Mouse (Mus musculus) liver, embryonic 12.5 days (tissue): ENCODE measurements at regions not wholly inside any gene's neighbourhood (a gene's known extent, or its start where the extent isn't known, plus 50 kb on each side); places are given as distances from the start of the nearest gene placed in this dataset.

Experiments used
- ATAC-seq: fragments of 200-750 bp; cut with Nextera tagmentation; 2 replicates; pipeline ENCODE4 v1.8.0; 2017; ENCODE audit warnings: moderate number of reproducible peaks, mild to moderate bottlenecking, moderate library complexity
- H3K27ac ChIP-seq: fragments of 300-500 bp; sonication (generic); 2 replicates; pipeline ENCODE4 v1.5.1; 2016; ENCODE audit warnings: mild to moderate bottlenecking
- H3K27me3 ChIP-seq: fragments of 300-500 bp; sonication (generic); replicated peaks from 2 replicates; pipeline ENCODE4 v1.6.1; 2016; ENCODE audit warnings: mild to moderate bottlenecking, moderate library complexity
- H3K36me3 ChIP-seq: fragments of 300-500 bp; sonication (generic); 2 replicates; pipeline ENCODE4 v1.6.1; 2016; ENCODE audit warnings: mild to moderate bottlenecking, moderate library complexity
- H3K4me1 ChIP-seq: fragments of 300-500 bp; sonication (generic); 2 replicates; pipeline ENCODE4 v1.6.1; 2016
- H3K4me2 ChIP-seq: fragments of 300-500 bp; sonication (generic); 2 replicates; pipeline ENCODE4 v1.6.1; 2016; ENCODE audit warnings: mild to moderate bottlenecking, moderate library complexity
- H3K4me3 ChIP-seq: fragments of 300-500 bp; sonication (generic); 2 replicates; pipeline ENCODE4 v1.5.1; 2016; ENCODE audit warnings: mild to moderate bottlenecking, moderate library complexity
- H3K9ac ChIP-seq: fragments of 300-500 bp; sonication (generic); 2 replicates; pipeline ENCODE4 v1.6.1; 2016; ENCODE audit warnings: mild to moderate bottlenecking, moderate library complexity
- H3K9me3 ChIP-seq: fragments of 300-500 bp; sonication (generic); replicated peaks from 2 replicates; pipeline ENCODE4 v1.6.1; 2016; ENCODE audit warnings: mild to moderate bottlenecking, moderate library complexity
- WGBS: fragments of 180-500 bp; shearing (Covaris S2); methylation state at CpG from one replicate; pipeline ENCODE4 v1.1.7; 2016; ENCODE audit not compliant: insufficient replicate concordance; 5-methylcytosine and 5-hydroxymethylcytosine counted together

GRCm38 (mm10) chr11:112175302-112175701 is 606.7 kb upstream of the Sox9 start:
- Histone ChIP-seq H3K27me3 (no peaks in the 10 kb centered on the region), H3K4me2 (no peak overlapping the region), H3K4me3 (no peak overlapping the region), H3K36me3 (no peaks in the 10 kb centered on the region), H3K9ac (no peak overlapping the region), H3K27ac (no peak overlapping the region), H3K4me1 (no peaks in the 10 kb centered on the region), H3K9me3 (0 out of 2 replicates have a peak, but pooled peaks cover 3% of the 10 kb centered on the region)
- WGBS: 75% methylated on average over 6 of the region's 6 CpGs
- ATAC-seq: no peak

GRCm38 (mm10) chr11:112180666-112181065 is 601.4 kb upstream of the Sox9 start:
- no peaks in the 10 kb centered on the region for H3K4me1 ChIP-seq
- no peak overlapping the region for H3K4me2 ChIP-seq
- 76% methylated on average over 10 of the region's 10 CpGs for WGBS
- H3K4me3 ChIP-seq: no peak overlapping the region
- H3K27me3 ChIP-seq: no peaks in the 10 kb centered on the region
- H3K27ac ChIP-seq: no peak overlapping the region
- H3K9ac ChIP-seq: no peak overlapping the region
- no peak for ATAC-seq
- no peaks in the 10 kb centered on the region for H3K9me3 ChIP-seq
- H3K36me3 ChIP-seq: no peaks in the 10 kb centered on the region

GRCm38 (mm10) chr11:112197620-112198268 is 584.3 kb upstream of the Sox9 start:
- 11% methylated on average over 18 of the region's 18 CpGs for WGBS
- Histone ChIP-seq H3K4me2 (no peak overlapping the region), H3K4me3 (no peak overlapping the region), H3K27me3 (no peaks in the 10 kb centered on the region; the same call in 1 of the 2 replicates), H3K9me3 (no peaks in the 10 kb centered on the region), H3K27ac (no peak overlapping the region), H3K36me3 (no peaks in the 10 kb centered on the region), H3K4me1 (no peaks in the 10 kb centered on the region), H3K9ac (no peak overlapping the region)
- ATAC-seq: no peak

GRCm38 (mm10) chr11:112204561-112204960 is 577.5 kb upstream of the Sox9 start:
- H3K9me3 ChIP-seq: no peaks in the 10 kb centered on the region
- H3K9ac ChIP-seq: no peak overlapping the region
- H3K27me3 ChIP-seq: no peaks in the 10 kb centered on the region
- H3K36me3 ChIP-seq: no peaks in the 10 kb centered on the region
- 48% methylated on average over 2 of the region's 2 CpGs for WGBS
- no peak overlapping the region for H3K4me3 ChIP-seq
- H3K4me1 ChIP-seq: no peaks in the 10 kb centered on the region
- no peak overlapping the region for H3K27ac ChIP-seq
- ATAC-seq: no peak
- no peak overlapping the region for H3K4me2 ChIP-seq

- H3K4me2 ChIP-seq: no peak overlapping the region
- no peak overlapping the region for H3K27ac ChIP-seq
- no peaks in the 10 kb centered on the region for H3K27me3 ChIP-seq
- WGBS: 27% methylated on average over 4 of the region's 4 CpGs
- ATAC-seq: no peak
- H3K4me1 ChIP-seq: no peaks in the 10 kb centered on the region
- no peaks in the 10 kb centered on the region for H3K36me3 ChIP-seq
- H3K4me3 ChIP-seq: no peak overlapping the region
- H3K9me3 ChIP-seq: no peaks in the 10 kb centered on the region
- H3K9ac ChIP-seq: no peak overlapping the region
Observed at GRCm38 (mm10) chr11:112209414-112209813, 572.6 kb upstream of the Sox9 start.

GRCm38 (mm10) chr11:112219046-112219720 is 562.8 kb upstream of the Sox9 start:
- H3K9me3 ChIP-seq: no peaks in the 10 kb centered on the region
- H3K4me3 ChIP-seq: no peak overlapping the region
- no peaks in the 10 kb centered on the region for H3K4me1 ChIP-seq
- ATAC-seq: no peak
- H3K27ac ChIP-seq: no peak overlapping the region
- H3K4me2 ChIP-seq: no peak overlapping the region
- H3K27me3 ChIP-seq: no peaks in the 10 kb centered on the region
- no peaks in the 10 kb centered on the region for H3K36me3 ChIP-seq
- 70% methylated on average over 5 of the region's 5 CpGs for WGBS
- H3K9ac ChIP-seq: no peak overlapping the region

GRCm38 (mm10) chr11:112234492-112235116 is 547.4 kb upstream of the Sox9 start:
- Histone ChIP-seq H3K27me3 (no peaks in the 10 kb centered on the region), H3K9me3 (no peaks in the 10 kb centered on the region), H3K9ac (no peak overlapping the region), H3K4me3 (no peak overlapping the region), H3K4me1 (no peaks in the 10 kb centered on the region), H3K36me3 (no peaks in the 10 kb centered on the region), H3K27ac (no peak overlapping the region), H3K4me2 (no peak overlapping the region)
- 68% methylated on average over 7 of the region's 7 CpGs for WGBS
- no peak for ATAC-seq

GRCm38 (mm10) chr11:112238960-112239884 is 542.8 kb upstream of the Sox9 start:
- H3K4me3 ChIP-seq: no peak overlapping the region
- ATAC-seq: no peak
- WGBS: 61% methylated on average over 19 of the region's 19 CpGs
- no peaks in the 10 kb centered on the region for H3K27me3 ChIP-seq
- H3K4me2 ChIP-seq: no peak overlapping the region
- no peak overlapping the region for H3K27ac ChIP-seq
- H3K36me3 ChIP-seq: no peaks in the 10 kb centered on the region
- no peaks in the 10 kb centered on the region for H3K4me1 ChIP-seq
- H3K9me3 ChIP-seq: no peaks in the 10 kb centered on the region
- no peak overlapping the region for H3K9ac ChIP-seq

GRCm38 (mm10) chr11:112252548-112252947 is 529.5 kb upstream of the Sox9 start:
- H3K4me1 ChIP-seq: no peaks in the 10 kb centered on the region
- no peaks in the 10 kb centered on the region for H3K9me3 ChIP-seq
- no peak overlapping the region for H3K27ac ChIP-seq
- no peak overlapping the region for H3K4me2 ChIP-seq
- H3K9ac ChIP-seq: no peak overlapping the region
- WGBS: 62% methylated on average over 1 of the region's 1 CpGs
- no peaks in the 10 kb centered on the region for H3K36me3 ChIP-seq
- H3K27me3 ChIP-seq: no peaks in the 10 kb centered on the region
- no peak overlapping the region for H3K4me3 ChIP-seq
- ATAC-seq: no peak

GRCm38 (mm10) chr11:112253061-112253460 is 529.0 kb upstream of the Sox9 start:
- H3K27ac ChIP-seq: no peak overlapping the region
- no peaks in the 10 kb centered on the region for H3K4me1 ChIP-seq
- no peaks in the 10 kb centered on the region for H3K27me3 ChIP-seq
- 61% methylated on average over 3 of the region's 3 CpGs for WGBS
- no peak overlapping the region for H3K4me3 ChIP-seq
- no peak overlapping the region for H3K9ac ChIP-seq
- H3K36me3 ChIP-seq: no peaks in the 10 kb centered on the region
- no peak overlapping the region for H3K4me2 ChIP-seq
- no peak for ATAC-seq
- no peaks in the 10 kb centered on the region for H3K9me3 ChIP-seq

GRCm38 (mm10) chr11:112256326-112256725 is 525.7 kb upstream of the Sox9 start:
- Histone ChIP-seq H3K4me3 (no peak overlapping the region), H3K9me3 (no peaks in the 10 kb centered on the region), H3K36me3 (no peaks in the 10 kb centered on the region), H3K4me2 (no peak overlapping the region), H3K4me1 (no peaks in the 10 kb centered on the region), H3K27ac (no peak overlapping the region), H3K27me3 (no peaks in the 10 kb centered on the region), H3K9ac (no peak overlapping the region)
- no peak for ATAC-seq
- WGBS: 71% methylated on average over 7 of the region's 7 CpGs

- no peaks in the 10 kb centered on the region for H3K4me1 ChIP-seq
- H3K4me2 ChIP-seq: no peak overlapping the region
- no peak for ATAC-seq
- H3K27me3 ChIP-seq: no peaks in the 10 kb centered on the region
- H3K27ac ChIP-seq: no peak overlapping the region
- no peak overlapping the region for H3K4me3 ChIP-seq
- WGBS: 55% methylated on average over 4 of the region's 4 CpGs
- no peaks in the 10 kb centered on the region for H3K36me3 ChIP-seq
- no peak overlapping the region for H3K9ac ChIP-seq
- H3K9me3 ChIP-seq: no peaks in the 10 kb centered on the region
Observed at GRCm38 (mm10) chr11:112264077-112264476, 517.9 kb upstream of the Sox9 start.
